Mouse (Mus musculus) CH12.LX (cell line): ENCODE results near the gene Calm5. TPM values are rescaled to one million over a fixed set of nuclear protein-coding genes. Genes with fewer than 3 reads are reported as not detected.

Experiments
- DNase-seq: peaks from one replicate; pipeline ENCODE4 v3.0.0-alpha.2; 2013; ENCODE audit errors: extremely low read depth
- H3K27ac ChIP-seq: 2 replicates; pipeline ENCODE4 v1.5.1; 2012; ENCODE audit warnings: low read depth, mild to moderate bottlenecking, control low read depth, moderate library complexity; ENCODE audit not compliant: insufficient read depth
- H3K27me3 ChIP-seq: replicated peaks from 2 replicates; pipeline ENCODE3; 2012; ENCODE audit warnings: inconsistent platforms
- H3K36me3 ChIP-seq, 2 experiments: replicated peaks in 1 of 2; 2 replicates each; pipeline versions ENCODE3 to v1.6.1; 2012; ENCODE audit warnings: inconsistent platforms in 1 of 2, low read length in 1 of 2, mild to moderate bottlenecking in 1 of 2, mixed read lengths in 1 of 2, moderate library complexity in 1 of 2; ENCODE audit not compliant: control insufficient read depth in 1 of 2, insufficient read depth in 1 of 2
- H3K4me1 ChIP-seq, 2 experiments: 2 replicates each; pipeline ENCODE4 v1.6.1; 2012; ENCODE audit warnings: inconsistent platforms in 1 of 2, moderate library complexity in 1 of 2; ENCODE audit not compliant: insufficient read depth in 2 of 2, control insufficient read depth in 1 of 2
- H3K4me2 ChIP-seq: 2 replicates; pipeline ENCODE4 v1.6.1; 2012; ENCODE audit warnings: low read depth, mild to moderate bottlenecking, control low read depth; ENCODE audit not compliant: poor library complexity, insufficient read depth, severe bottlenecking
- H3K4me3 ChIP-seq, 3 experiments: fragments of 150-350 bp in 1 of 3; sonication (generic) in 1 of 3; replicated peaks in 1 of 3; 2 replicates each; pipeline versions ENCODE3 to v1.5.1; 2011 to 2012; ENCODE audit warnings: low read depth in 2 of 3, low read length in 2 of 3, mild to moderate bottlenecking in 2 of 3, moderate library complexity in 2 of 3, control low read depth in 1 of 3, improper control_type of control experiment in 1 of 3, inconsistent platforms in 1 of 3, mixed read lengths in 1 of 3; ENCODE audit not compliant: poor library complexity in 1 of 3
- H3K79me2 ChIP-seq: replicated peaks from 2 replicates; pipeline ENCODE4 v1.6.1; 2012; ENCODE audit warnings: mild to moderate bottlenecking, moderate library complexity; ENCODE audit not compliant: control insufficient read depth, poor library complexity, insufficient read depth, severe bottlenecking; ENCODE audit errors: extremely low read depth
- H3K9ac ChIP-seq: 2 replicates; pipeline ENCODE4 v1.6.1; 2012; ENCODE audit warnings: low read depth, mild to moderate bottlenecking, control low read depth, moderate library complexity; ENCODE audit not compliant: insufficient read depth
- H3K9me3 ChIP-seq: replicated peaks from 2 replicates; pipeline ENCODE3; 2012; ENCODE audit warnings: low read length, inconsistent platforms, mixed read lengths
- CTCF ChIP-seq, 2 experiments: IDR thresholded peaks in 1 of 2; conservative IDR thresholded peaks in 1 of 2; 2 replicates each; pipeline ENCODE4 v1.5.1; 2011 to 2012; ENCODE audit warnings: low read depth in 2 of 2, low read length in 2 of 2, improper control_type of control experiment in 1 of 2, inconsistent platforms in 1 of 2, mild to moderate bottlenecking in 1 of 2, moderate library complexity in 1 of 2
- ELF1 ChIP-seq: IDR thresholded peaks from 2 replicates; pipeline ENCODE4 v1.6.1; 2014; ENCODE audit warnings: low read depth, mild to moderate bottlenecking, inconsistent platforms, low read length, improper control_type of control experiment
- EP300 ChIP-seq: IDR thresholded peaks from 2 replicates; pipeline ENCODE4 v1.6.1; 2011; ENCODE audit warnings: low read length, improper control_type of control experiment
- ETS1 ChIP-seq: conservative IDR thresholded peaks from 2 replicates; pipeline ENCODE4 v1.6.1; 2012; ENCODE audit warnings: low read depth, mild to moderate bottlenecking, inconsistent platforms, low read length, improper control_type of control experiment, moderate library complexity
- GABPA ChIP-seq: IDR thresholded peaks from 2 replicates; pipeline ENCODE4 v1.6.1; 2012; ENCODE audit warnings: low read depth, low read length, improper control_type of control experiment, inconsistent platforms; ENCODE audit not compliant: insufficient replicate concordance
- HCFC1 ChIP-seq: IDR thresholded peaks from 2 replicates; pipeline ENCODE4 v1.6.1; 2012; ENCODE audit warnings: low read depth, mild to moderate bottlenecking, inconsistent platforms, low read length, improper control_type of control experiment
- JUN ChIP-seq: IDR thresholded peaks from 2 replicates; pipeline ENCODE4 v1.6.1; 2011; ENCODE audit warnings: low read depth, mild to moderate bottlenecking, low read length, improper control_type of control experiment, moderate library complexity; ENCODE audit not compliant: insufficient read depth
- JUND ChIP-seq: conservative IDR thresholded peaks from 2 replicates; pipeline ENCODE4 v1.6.1; 2011; ENCODE audit warnings: low read depth, low read length, improper control_type of control experiment
- MAFK ChIP-seq: IDR thresholded peaks from 2 replicates; pipeline ENCODE4 v1.6.1; 2011; ENCODE audit warnings: low read length, improper control_type of control experiment; ENCODE audit not compliant: insufficient replicate concordance
- MEF2A ChIP-seq: IDR thresholded peaks from 2 replicates; pipeline ENCODE4 v1.6.1; 2014; ENCODE audit warnings: low read depth, mild to moderate bottlenecking, inconsistent platforms, low read length, improper control_type of control experiment, borderline replicate concordance
- MXI1 ChIP-seq: IDR thresholded peaks from 2 replicates; pipeline ENCODE4 v1.6.1; 2011; ENCODE audit warnings: mild to moderate bottlenecking, low read depth, low read length, improper control_type of control experiment
- MYC ChIP-seq: IDR thresholded peaks from 2 replicates; pipeline ENCODE4 v1.6.1; 2011; ENCODE audit warnings: low read depth, mild to moderate bottlenecking, improper control_type of control experiment, low read length
- NELFE ChIP-seq: IDR thresholded peaks from 2 replicates; pipeline ENCODE4 v1.6.1; 2011; ENCODE audit warnings: low read depth, low read length, improper control_type of control experiment
- NRF1 ChIP-seq: IDR thresholded peaks from 2 replicates; pipeline ENCODE4 v1.6.1; 2014; ENCODE audit warnings: low read depth, mild to moderate bottlenecking, inconsistent platforms, low read length, improper control_type of control experiment, moderate library complexity
- PAX5 ChIP-seq: IDR thresholded peaks from 2 replicates; pipeline ENCODE4 v1.6.1; 2012; ENCODE audit warnings: low read length, inconsistent platforms, mixed read lengths
- POLR2A ChIP-seq: IDR thresholded peaks from 2 replicates; pipeline ENCODE4 v1.6.1; 2011; ENCODE audit warnings: low read depth, mild to moderate bottlenecking, improper control_type of control experiment, low read length
- POLR2AphosphoS2 ChIP-seq: IDR thresholded peaks from 2 replicates; pipeline ENCODE4 v1.6.1; 2011; ENCODE audit warnings: low read depth, low read length, improper control_type of control experiment
- RCOR1 ChIP-seq: conservative IDR thresholded peaks from 2 replicates; pipeline ENCODE4 v1.6.1; 2012; ENCODE audit warnings: low read depth, mild to moderate bottlenecking, inconsistent platforms, low read length, improper control_type of control experiment
- SIN3A ChIP-seq: IDR thresholded peaks from 2 replicates; pipeline ENCODE4 v1.6.1; 2012; ENCODE audit warnings: low read length, improper control_type of control experiment, inconsistent platforms
- UBTF ChIP-seq: IDR thresholded peaks from 2 replicates; pipeline ENCODE4 v1.6.1; 2012; ENCODE audit warnings: low read depth, mild to moderate bottlenecking, inconsistent platforms, low read length, improper control_type of control experiment, moderate library complexity
- USF1 ChIP-seq: IDR thresholded peaks from 2 replicates; pipeline ENCODE4 v1.6.1; 2014; ENCODE audit warnings: low read depth, mild to moderate bottlenecking, inconsistent platforms, low read length, improper control_type of control experiment
- USF2 ChIP-seq: conservative IDR thresholded peaks from 2 replicates; pipeline ENCODE4 v1.6.1; 2011; ENCODE audit warnings: low read depth, low read length, improper control_type of control experiment
- ZC3H11A ChIP-seq: IDR thresholded peaks from 2 replicates; pipeline ENCODE4 v1.6.1; 2012; ENCODE audit warnings: low read depth, mild to moderate bottlenecking, inconsistent platforms, low read length, improper control_type of control experiment
- ZKSCAN1 ChIP-seq: IDR thresholded peaks from 2 replicates; pipeline ENCODE4 v1.6.1; 2012; ENCODE audit warnings: low read depth, inconsistent platforms, low read length, improper control_type of control experiment, borderline replicate concordance
- ZMIZ1 ChIP-seq: IDR thresholded peaks from 2 replicates; pipeline ENCODE4 v1.6.1; 2012; ENCODE audit warnings: low read depth, mild to moderate bottlenecking, inconsistent platforms, low read length, improper control_type of control experiment
- dilution Hi-C: fragments of 300-500 bp; cut with MboI; formaldehyde crosslinking; loops from 2 replicates; pipeline ENCODE4 v1.14.3; 2020; ENCODE audit warnings: low sequenced_read_pairs; ENCODE audit not compliant: extremely low pct_unique_long_range_greater_than_20kb, extremely low pct_ligation_motif_present
- in situ Hi-C: fragments of 300-500 bp; cut with MboI; formaldehyde crosslinking; loops from 3 replicates; pipeline ENCODE4 v1.14.3; 2019; ENCODE audit warnings: low sequenced_read_pairs, low pct_ligation_motif_present, low pct_unique_long_range_greater_than_20kb, mixed read lengths
- polyA plus RNA-seq: library from polyadenylated mRNA; unstranded; fragments of >175 nt; gene quantifications from 2 replicates; pipeline ENCODE4 v1.2.1, GENCODE M21; 2012; ENCODE audit warnings: low read depth; ENCODE audit not compliant: insufficient read length
- total RNA-seq, 2 experiments: library from RNA; depleted of rRNA; stranded (reverse); fragments of 300-350 nt in 1 of 2; fragments of >200 nt in 1 of 2; gene quantifications; 2 replicates each; pipeline ENCODE4 v1.2.3; 2012 to 2014

Calm5 gene
- total and polyA plus RNA-seq, 3 experiments: not detected

GRCm38 (mm10) chr13:3894549-3894948 lies 40.6 kb downstream of the Calm5 start:
- H3K9me3 ChIP-seq: no peaks in the 10 kb centered on the region
- dilution Hi-C loops: no loop called here
- peaks cover 13% of the 10 kb centered on the region; the same call in 1 of the 2 replicates for H3K79me2 ChIP-seq
- no peaks in the 10 kb centered on the region for H3K27me3 ChIP-seq
- TF ChIP-seq MXI1 (no peak), MYC (no peak), MEF2A (no peak), USF2 (no peak), JUN (no peak), POLR2A (no peak), EP300 (no peak), ELF1 (no peak), ZKSCAN1 (no peak), HCFC1 (no peak), POLR2AphosphoS2 (no peak), USF1 (no peak), NRF1 (no peak), JUND (no peak)
- TF ChIP-seq, all 38 proteins: peak for 0
- no peak overlapping the region for H3K4me2 ChIP-seq
- peaks cover 11 to 38% of the 10 kb centered on the region in 2 experiments for H3K36me3 ChIP-seq
- H3K4me1 ChIP-seq: peaks cover 12 to 29% of the 10 kb centered on the region in 2 experiments
- H3K9ac ChIP-seq: no peak overlapping the region
- no peak for DNase-seq
- no peak overlapping the region for H3K27ac ChIP-seq
- in situ Hi-C loops: loop anchor here (25.0 kb wide), 1 partner anchor 132 kb away; no protein-coding TSS in a partner anchor
- H3K4me3 ChIP-seq: no peak overlapping the region

DNA sequence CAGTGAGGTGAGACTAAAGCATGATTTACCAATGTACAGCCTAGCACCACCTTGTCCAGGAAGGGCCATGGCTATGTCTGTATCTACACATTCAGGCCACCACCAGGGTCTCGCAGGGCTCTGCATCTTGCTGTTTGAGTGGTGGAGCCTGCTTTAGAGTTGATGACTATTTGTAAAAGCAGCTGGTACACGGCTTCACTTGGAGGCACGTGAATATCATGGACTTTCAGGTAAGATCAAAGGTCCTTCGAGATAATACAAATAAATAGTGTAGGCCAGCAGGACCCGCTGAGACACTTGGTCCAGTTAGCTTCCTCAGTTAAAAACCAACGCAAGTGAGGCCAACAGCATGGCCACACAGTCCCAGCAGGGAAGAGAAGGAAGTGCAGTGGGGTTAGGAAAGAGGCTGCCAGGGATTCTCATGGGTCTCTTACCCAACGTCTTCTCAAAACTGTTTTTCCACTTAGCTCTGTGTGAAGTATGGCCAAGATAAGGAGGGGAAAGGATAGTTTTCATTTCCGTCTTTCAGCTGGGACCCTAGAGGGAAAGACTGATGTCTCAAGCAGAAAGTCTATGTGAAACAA lies 41.5 kb downstream of the Calm5 start:
- no peak overlapping the region for H3K9ac ChIP-seq
- H3K9me3 ChIP-seq: no peaks in the 10 kb centered on the region
- DNase-seq: no peak
- no peak overlapping the region for H3K27ac ChIP-seq
- in situ Hi-C loops (loop anchor here (5.0 to 25.0 kb wide), 2 partner anchors 133 to 228 kb away; no protein-coding TSS in a partner anchor), dilution Hi-C loops (no loop called here)
- H3K27me3 ChIP-seq: no peaks in the 10 kb centered on the region
- H3K4me2 ChIP-seq: no peak overlapping the region
- H3K4me3 ChIP-seq: no peak overlapping the region
- peaks cover 11 to 46% of the 10 kb centered on the region in 2 experiments for H3K36me3 ChIP-seq
- peaks cover 12% of the 10 kb centered on the region; the same call in 1 of the 2 replicates for H3K79me2 ChIP-seq
- no peak for TF ChIP-seq MAFK
- TF ChIP-seq GABPA: no peak
- TF ChIP-seq EP300: no peak
- no peak for TF ChIP-seq RCOR1
- TF ChIP-seq UBTF: no peak
- TF ChIP-seq USF1: no peak
- TF ChIP-seq ZC3H11A: no peak
- no peak for TF ChIP-seq ETS1
- no peak for TF ChIP-seq NRF1
- TF ChIP-seq ZMIZ1: no peak
- no peak for TF ChIP-seq NELFE
- TF ChIP-seq MXI1: no peak
- no peak for TF ChIP-seq POLR2AphosphoS2
- no peak for TF ChIP-seq SIN3A
- no peak for TF ChIP-seq PAX5
- no peak for TF ChIP-seq MEF2A
- TF ChIP-seq CTCF (conservative IDR thresholded peaks at IDR 0.05 in 1 of 2, IDR thresholded peaks at IDR 0.05 in 1 of 2; ENCODE audit: low read depth in 2 of 2, low read length in 2 of 2): no peak
- H3K4me1 ChIP-seq: peaks cover 8 to 21% of the 10 kb centered on the region in 2 experiments
